Mouse (Mus musculus) erythroblast, embryonic 14.5 days (primary cell): ENCODE results near the gene Ctdspl.

ENCODE experiments used
- GATA1 ChIP-seq: IDR thresholded peaks from 2 replicates; pipeline ENCODE4 v1.6.1; 2012; ENCODE audit warnings: low read length, inconsistent platforms, mixed read lengths
- TAL1 ChIP-seq: IDR thresholded peaks from 3 replicates; pipeline ENCODE4 v1.6.1; 2012; ENCODE audit warnings: low read length, inconsistent platforms, mixed read lengths

DNA sequence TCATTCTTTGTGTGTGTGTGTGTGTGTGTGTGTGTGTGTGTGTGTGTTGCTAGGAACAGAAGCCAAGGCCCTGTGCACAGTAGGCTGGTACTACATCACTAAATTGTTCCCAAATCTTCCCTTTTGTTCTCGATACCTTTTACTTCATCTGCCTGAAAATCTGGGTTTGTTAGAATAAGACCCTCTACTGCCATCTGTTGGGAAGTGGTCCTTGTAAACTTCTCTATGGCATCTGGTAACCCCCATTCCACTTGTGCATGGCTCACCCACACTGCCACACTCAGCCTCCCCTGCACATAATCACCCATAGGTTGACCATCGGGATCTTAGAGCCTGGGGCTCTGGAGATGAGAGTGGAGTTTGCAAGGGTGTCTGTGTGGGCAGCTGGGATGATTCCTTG, 31.2 kb upstream of the Ctdspl start:
- TF ChIP-seq GATA1: no peak
- TF ChIP-seq TAL1: no peak
